Mouse (Mus musculus) monocyte, adult 2 months (primary cell): Measurements from ENCODE around the gene Ahcyl1.
"Not testable (repeated sequence)": the region's sequence is repeated elsewhere in the genome, so short reads cannot be mapped to it uniquely, and the experiment has no call there.

ENCODE experiments used
- DNase-seq, 2 experiments: peaks; one replicate each; pipeline ENCODE4 v3.0.0; 2022; ENCODE audit warnings: low spot score in 2 of 2, low read depth in 1 of 2

The Ahcyl1 gene

GRCm38 (mm10) chr3:107656151-107656550, 40.2 kb downstream of the Ahcyl1 start:
- DNase-seq = no peak

- no peak for DNase-seq
Observed at GRCm38 (mm10) chr3:107655491-107655890, 40.9 kb downstream of the Ahcyl1 start.

- DNase-seq = no peak
Observed at GRCm38 (mm10) chr3:107654861-107655260, 41.5 kb downstream of the Ahcyl1 start.

- DNase-seq = no peak
Observed at GRCm38 (mm10) chr3:107652968-107653367, 43.4 kb downstream of the Ahcyl1 start.

GRCm38 (mm10) chr3:107650276-107650675, 46.1 kb downstream of the Ahcyl1 start:
- DNase-seq = not testable (repeated sequence)

- no peak for DNase-seq
Observed at GRCm38 (mm10) chr3:107646947-107647346, 49.4 kb downstream of the Ahcyl1 start.

GRCm38 (mm10) chr3:107637606-107638172, 58.7 kb downstream of the Ahcyl1 start:
- DNase-seq = no peak

GRCm38 (mm10) chr3:107636236-107636635, 60.1 kb downstream of the Ahcyl1 start:
- DNase-seq = no peak

GRCm38 (mm10) chr3:107635836-107636235, 60.5 kb downstream of the Ahcyl1 start:
- no peak for DNase-seq

- DNase-seq = no peak
Observed at GRCm38 (mm10) chr3:107633906-107634305, 62.5 kb downstream of the Ahcyl1 start.

GRCm38 (mm10) chr3:107632786-107633185, 63.6 kb downstream of the Ahcyl1 start:
- no peak for DNase-seq

- DNase-seq = peak; percentile 76 to 85
Observed at GRCm38 (mm10) chr3:107631523-107631958, 64.8 kb downstream of the Ahcyl1 start, which contains the start of gene Strip1. Gene Strip1 (minus strand): TSS chr3:107631694.

- DNase-seq = no peak
Observed at GRCm38 (mm10) chr3:107630682-107631522, 65.5 kb downstream of the Ahcyl1 start, which contains the start of gene Gm10961. Gene Gm10961 (plus strand): TSS chr3:107631322.

GRCm38 (mm10) chr3:107629411-107629810, 66.9 kb downstream of the Ahcyl1 start:
- DNase-seq = no peak

GRCm38 (mm10) chr3:107628551-107628950, 67.8 kb downstream of the Ahcyl1 start:
- no peak for DNase-seq

- DNase-seq = no peak
Observed at GRCm38 (mm10) chr3:107627641-107628040, 68.7 kb downstream of the Ahcyl1 start.

GRCm38 (mm10) chr3:107626751-107627150, 69.6 kb downstream of the Ahcyl1 start:
- no peak for DNase-seq

- DNase-seq = no peak
Observed at GRCm38 (mm10) chr3:107625536-107625935, 70.8 kb downstream of the Ahcyl1 start.

GRCm38 (mm10) chr3:107624424-107624823, 71.9 kb downstream of the Ahcyl1 start:
- no peak for DNase-seq

GRCm38 (mm10) chr3:107622537-107622936, 73.8 kb downstream of the Ahcyl1 start:
- DNase-seq = no peak

GRCm38 (mm10) chr3:107621286-107622075, 74.9 kb downstream of the Ahcyl1 start:
- no peak for DNase-seq

- DNase-seq = no peak
Observed at GRCm38 (mm10) chr3:107619911-107620310, 76.4 kb downstream of the Ahcyl1 start.
